Mouse (Mus musculus) erythroblast, embryonic 14.5 days (primary cell): ENCODE results near the gene Grid1. TPM values are rescaled to one million over a fixed set of nuclear protein-coding genes. Genes with fewer than 3 reads are reported as not detected.

Experiments used
- H3K27me3 ChIP-seq: 2 replicates; pipeline ENCODE4 v1.6.1; 2012; ENCODE audit warnings: inconsistent platforms; ENCODE audit not compliant: control insufficient read depth
- H3K36me3 ChIP-seq: 2 replicates; pipeline ENCODE4 v1.6.1; 2012; ENCODE audit warnings: mild to moderate bottlenecking, inconsistent platforms; ENCODE audit not compliant: control insufficient read depth
- H3K4me1 ChIP-seq: 2 replicates; pipeline ENCODE4 v1.6.1; 2012; ENCODE audit warnings: inconsistent platforms; ENCODE audit not compliant: control insufficient read depth
- H3K4me3 ChIP-seq: replicated peaks from 2 replicates; pipeline ENCODE3; 2012; ENCODE audit warnings: moderate library complexity, mild to moderate bottlenecking, inconsistent platforms
- H3K9me3 ChIP-seq: 2 replicates; pipeline ENCODE4 v1.6.1; 2012; ENCODE audit warnings: low read length, inconsistent platforms, mixed read lengths; ENCODE audit not compliant: control insufficient read depth
- GATA1 ChIP-seq: IDR thresholded peaks from 2 replicates; pipeline ENCODE4 v1.6.1; 2012; ENCODE audit warnings: low read length, inconsistent platforms, mixed read lengths
- TAL1 ChIP-seq: IDR thresholded peaks from 3 replicates; pipeline ENCODE4 v1.6.1; 2012; ENCODE audit warnings: low read length, inconsistent platforms, mixed read lengths
- polyA plus RNA-seq: library from polyadenylated mRNA; stranded (reverse); fragments of >175 nt; gene quantifications from 2 replicates; pipeline ENCODE4 v1.2.3, GENCODE M21; 2012

The Grid1 gene
- polyA plus RNA-seq, 1 experiment: not detected

GRCm38 (mm10) chr14:34860891-34861780 lies 41.2 kb downstream of the Grid1 start:
- Histone ChIP-seq H3K4me1 (no peaks in the 10 kb centered on the region), H3K36me3 (no peaks in the 10 kb centered on the region), H3K9me3 (no peaks in the 10 kb centered on the region), H3K4me3 (no peak overlapping the region), H3K27me3 (no peaks in the 10 kb centered on the region)
- TF ChIP-seq GATA1 (no peak), TAL1 (no peak)

- no peaks in the 10 kb centered on the region for H3K27me3 ChIP-seq
- H3K36me3 ChIP-seq: no peaks in the 10 kb centered on the region
- H3K9me3 ChIP-seq: no peaks in the 10 kb centered on the region
- TF ChIP-seq TAL1 (no peak), GATA1 (no peak)
- no peak overlapping the region for H3K4me3 ChIP-seq
- H3K4me1 ChIP-seq: no peaks in the 10 kb centered on the region
These were observed 47.4 kb downstream of the Grid1 start for GRCm38 (mm10) chr14:34867266-34867665.

GRCm38 (mm10) chr14:34868513-34869260 lies 48.8 kb downstream of the Grid1 start:
- TF ChIP-seq TAL1: no peak
- TF ChIP-seq GATA1: no peak
- Histone ChIP-seq H3K4me3 (no peak overlapping the region), H3K4me1 (no peaks in the 10 kb centered on the region), H3K9me3 (no peaks in the 10 kb centered on the region), H3K36me3 (no peaks in the 10 kb centered on the region), H3K27me3 (no peaks in the 10 kb centered on the region)

- H3K4me1 ChIP-seq: no peaks in the 10 kb centered on the region
- no peak overlapping the region for H3K4me3 ChIP-seq
- no peaks in the 10 kb centered on the region for H3K9me3 ChIP-seq
- no peaks in the 10 kb centered on the region for H3K27me3 ChIP-seq
- H3K36me3 ChIP-seq: no peaks in the 10 kb centered on the region
- TF ChIP-seq GATA1 (no peak), TAL1 (no peak)
These were observed 60.1 kb downstream of the Grid1 start for GRCm38 (mm10) chr14:34879996-34880395.

- Histone ChIP-seq H3K9me3 (no peaks in the 10 kb centered on the region), H3K27me3 (no peaks in the 10 kb centered on the region), H3K4me1 (no peaks in the 10 kb centered on the region), H3K36me3 (no peaks in the 10 kb centered on the region), H3K4me3 (no peak overlapping the region)
- TF ChIP-seq GATA1 (no peak), TAL1 (no peak)
These were observed 60.8 kb downstream of the Grid1 start for GRCm38 (mm10) chr14:34880431-34881421.

GRCm38 (mm10) chr14:34884194-34884593 lies 64.3 kb downstream of the Grid1 start:
- no peaks in the 10 kb centered on the region for H3K36me3 ChIP-seq
- no peak for TF ChIP-seq GATA1
- no peak for TF ChIP-seq TAL1
- no peaks in the 10 kb centered on the region for H3K27me3 ChIP-seq
- H3K4me3 ChIP-seq: no peak overlapping the region
- no peaks in the 10 kb centered on the region for H3K9me3 ChIP-seq
- no peaks in the 10 kb centered on the region for H3K4me1 ChIP-seq

GRCm38 (mm10) chr14:34884611-34885010 lies 64.7 kb downstream of the Grid1 start:
- Histone ChIP-seq H3K4me3 (no peak overlapping the region), H3K9me3 (no peaks in the 10 kb centered on the region), H3K27me3 (no peaks in the 10 kb centered on the region), H3K36me3 (no peaks in the 10 kb centered on the region), H3K4me1 (no peaks in the 10 kb centered on the region)
- TF ChIP-seq TAL1 (no peak), GATA1 (no peak)

- TF ChIP-seq GATA1: no peak
- TF ChIP-seq TAL1: no peak
- Histone ChIP-seq H3K36me3 (no peaks in the 10 kb centered on the region), H3K4me3 (no peak overlapping the region), H3K4me1 (no peaks in the 10 kb centered on the region), H3K27me3 (no peaks in the 10 kb centered on the region; the same call in 1 of the 2 replicates), H3K9me3 (no peaks in the 10 kb centered on the region)
These were observed 72.0 kb downstream of the Grid1 start for GRCm38 (mm10) chr14:34891769-34892532.
